Mouse (Mus musculus): ENCODE data around the gene Fam19a5.

DNA sequence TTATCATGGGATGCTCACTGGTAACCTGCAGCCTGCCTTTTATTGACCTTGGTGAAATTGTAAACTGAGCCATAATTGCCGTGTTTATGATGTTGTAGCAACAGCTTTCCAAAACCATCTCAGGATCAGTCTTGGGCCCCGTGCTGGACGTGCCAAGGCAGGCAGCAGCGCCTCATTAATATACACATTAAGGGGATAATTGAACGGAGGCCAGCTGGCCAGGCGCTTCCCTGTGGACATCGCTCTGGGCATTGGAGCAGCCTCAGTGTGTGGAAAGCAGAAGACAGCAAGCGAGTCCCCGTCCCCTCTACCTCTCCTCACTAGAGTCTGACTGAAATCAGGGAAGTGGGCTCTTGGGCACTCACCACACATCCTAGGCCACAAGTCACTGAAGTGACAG is 127.8 kb downstream of the Fam19a5 start:
- TF ChIP-seq CTCF (IDR thresholded peaks at IDR 0.05; ENCODE audit: low read depth) (no peak), EP300 (optimal IDR thresholded peaks at IDR 0.05) (no peak)
